Mouse (Mus musculus) lung, embryonic 16.5 days (tissue): ENCODE measurements at regions not wholly inside any gene's neighbourhood (a gene's known extent, or its start where the extent isn't known, plus 50 kb on each side); places are given as distances from the start of the nearest gene placed in this dataset.
A peak's percentile ranks its signal among the peaks of the same experiment; 100 is the strongest.

Experiments used
- ATAC-seq: fragments of 200-750 bp; cut with Nextera tagmentation; 2 replicates; pipeline ENCODE4 v1.8.0; 2017; ENCODE audit warnings: low read depth, mild to moderate bottlenecking, moderate library complexity
- H3K27ac ChIP-seq: fragments of 300-500 bp; sonication (generic); 2 replicates; pipeline ENCODE4 v1.5.1; 2014; ENCODE audit warnings: mild to moderate bottlenecking, control low read depth, low read length
- H3K27me3 ChIP-seq: fragments of 300-500 bp; sonication (generic); 2 replicates; pipeline ENCODE4 v1.6.1; 2014; ENCODE audit warnings: low read depth, low read length, mixed read lengths; ENCODE audit not compliant: control insufficient read depth, insufficient read depth
- H3K36me3 ChIP-seq: fragments of 300-500 bp; sonication (generic); 2 replicates; pipeline ENCODE4 v1.6.1; 2014; ENCODE audit warnings: low read length; ENCODE audit not compliant: control insufficient read depth, insufficient read depth
- H3K4me1 ChIP-seq: fragments of 300-500 bp; sonication (generic); replicated peaks from 2 replicates; pipeline ENCODE4 v1.6.1; 2014; ENCODE audit warnings: low read length, mixed read lengths; ENCODE audit not compliant: control insufficient read depth, insufficient read depth
- H3K4me2 ChIP-seq: fragments of 300-500 bp; sonication (generic); 2 replicates; pipeline ENCODE4 v1.6.1; 2014; ENCODE audit warnings: low read depth, low read length, control low read depth
- H3K4me3 ChIP-seq: fragments of 300-500 bp; sonication (generic); 2 replicates; pipeline ENCODE4 v1.5.1; 2014; ENCODE audit warnings: mild to moderate bottlenecking, low read length, control low read depth
- H3K9ac ChIP-seq: fragments of 300-500 bp; sonication (generic); 2 replicates; pipeline ENCODE4 v1.6.1; 2014; ENCODE audit warnings: low read length, control low read depth
- H3K9me3 ChIP-seq: fragments of 300-500 bp; sonication (generic); 2 replicates; pipeline ENCODE4 v1.6.1; 2016; ENCODE audit warnings: low read length; ENCODE audit not compliant: control insufficient read depth
- WGBS: fragments of 180-500 bp; shearing (Covaris S2); extraction: QIAGEN DNeasy Blood & Tissue Kit; methylation state at CpG from one replicate; pipeline ENCODE4 v1.1.7; 2014; 5-methylcytosine and 5-hydroxymethylcytosine counted together

- H3K27ac ChIP-seq, result no peak overlapping the region
- no peaks in the 10 kb centered on the region for H3K9me3 ChIP-seq
- H3K36me3 ChIP-seq, result no peaks in the 10 kb centered on the region
- peaks cover 6% of the 10 kb centered on the region; the same call in 1 of the 2 replicates for H3K4me1 ChIP-seq
- no peak overlapping the region for H3K4me3 ChIP-seq
- H3K27me3 ChIP-seq, result no peaks in the 10 kb centered on the region
- H3K9ac ChIP-seq, result no peak overlapping the region
- no peak overlapping the region for H3K4me2 ChIP-seq
- 89% methylated on average over 8 of the region's 8 CpGs for WGBS
- no peak for ATAC-seq
Observed at GRCm38 (mm10) chr1:186572651-186573050, 133.1 kb downstream of the Tgfb2 start.

GRCm38 (mm10) chr1:186572092-186572491 is 133.7 kb downstream of the Tgfb2 start:
- no peaks in the 10 kb centered on the region for H3K9me3 ChIP-seq
- H3K36me3 ChIP-seq, result no peaks in the 10 kb centered on the region
- ATAC-seq, result no peak
- no peak overlapping the region for H3K9ac ChIP-seq
- H3K27me3 ChIP-seq, result no peaks in the 10 kb centered on the region
- H3K4me3 ChIP-seq, result no peak overlapping the region
- WGBS, result 67% methylated on average over 4 of the region's 4 CpGs
- H3K4me1 ChIP-seq, result peaks cover 9% of the 10 kb centered on the region
- no peak overlapping the region for H3K27ac ChIP-seq
- H3K4me2 ChIP-seq, result no peak overlapping the region

DNA sequence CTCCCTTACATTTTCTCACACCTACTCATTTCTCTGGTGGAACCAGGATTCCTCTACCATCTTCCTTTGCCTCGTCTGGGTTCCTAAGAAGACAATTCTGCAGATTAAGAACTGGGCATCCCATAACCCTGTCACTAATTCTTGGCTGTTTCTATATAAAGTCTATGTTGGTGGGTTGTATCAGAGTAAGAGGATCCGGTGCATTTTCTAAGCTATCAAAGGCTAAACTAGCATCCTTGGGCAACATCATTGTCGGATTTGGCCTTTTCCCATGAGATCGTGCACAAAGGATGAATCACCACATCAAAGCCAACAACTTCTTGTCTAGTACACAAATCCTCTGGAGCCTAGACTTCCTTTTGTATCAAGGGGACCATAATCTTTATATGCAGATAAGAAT is 137.3 kb downstream of the Tgfb2 start:
- 84% methylated on average over 4 of the region's 4 CpGs for WGBS
- peaks cover 11% of the 10 kb centered on the region for H3K4me1 ChIP-seq
- no peak overlapping the region for H3K27ac ChIP-seq
- no peak overlapping the region for H3K9ac ChIP-seq
- H3K4me2 ChIP-seq, result no peak overlapping the region
- no peaks in the 10 kb centered on the region for H3K36me3 ChIP-seq
- H3K9me3 ChIP-seq, result no peaks in the 10 kb centered on the region
- ATAC-seq, result no peak
- H3K4me3 ChIP-seq, result no peak overlapping the region
- no peaks in the 10 kb centered on the region for H3K27me3 ChIP-seq

DNA sequence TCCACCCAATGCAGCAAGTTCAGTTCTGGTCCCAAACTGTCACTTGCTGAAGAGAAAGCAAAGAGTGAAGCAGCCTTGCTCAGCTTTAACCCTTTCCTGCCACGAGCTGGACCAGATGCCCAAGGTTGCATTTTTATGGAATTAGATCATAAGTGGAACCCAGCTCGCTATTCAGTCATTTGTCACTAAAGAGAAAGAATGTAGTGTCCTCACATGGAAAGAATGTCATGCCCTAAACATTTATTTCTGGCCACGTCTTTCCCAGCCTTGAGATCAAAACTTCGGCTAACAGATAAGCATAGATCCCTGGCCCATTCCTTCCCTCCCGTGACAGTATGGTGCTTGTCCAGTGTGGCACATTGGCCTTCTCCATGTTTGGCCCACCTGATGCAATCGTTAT is 137.7 kb downstream of the Tgfb2 start:
- peaks cover 11% of the 10 kb centered on the region for H3K4me1 ChIP-seq
- H3K4me2 ChIP-seq, result no peak overlapping the region
- no peaks in the 10 kb centered on the region for H3K9me3 ChIP-seq
- H3K4me3 ChIP-seq, result no peak overlapping the region
- no peak overlapping the region for H3K27ac ChIP-seq
- 28% methylated on average over 6 of the region's 6 CpGs for WGBS
- ATAC-seq, result peak; percentile 41; the same call in 1 of the 2 replicates
- no peak overlapping the region for H3K9ac ChIP-seq
- H3K27me3 ChIP-seq, result no peaks in the 10 kb centered on the region
- H3K36me3 ChIP-seq, result no peaks in the 10 kb centered on the region

DNA sequence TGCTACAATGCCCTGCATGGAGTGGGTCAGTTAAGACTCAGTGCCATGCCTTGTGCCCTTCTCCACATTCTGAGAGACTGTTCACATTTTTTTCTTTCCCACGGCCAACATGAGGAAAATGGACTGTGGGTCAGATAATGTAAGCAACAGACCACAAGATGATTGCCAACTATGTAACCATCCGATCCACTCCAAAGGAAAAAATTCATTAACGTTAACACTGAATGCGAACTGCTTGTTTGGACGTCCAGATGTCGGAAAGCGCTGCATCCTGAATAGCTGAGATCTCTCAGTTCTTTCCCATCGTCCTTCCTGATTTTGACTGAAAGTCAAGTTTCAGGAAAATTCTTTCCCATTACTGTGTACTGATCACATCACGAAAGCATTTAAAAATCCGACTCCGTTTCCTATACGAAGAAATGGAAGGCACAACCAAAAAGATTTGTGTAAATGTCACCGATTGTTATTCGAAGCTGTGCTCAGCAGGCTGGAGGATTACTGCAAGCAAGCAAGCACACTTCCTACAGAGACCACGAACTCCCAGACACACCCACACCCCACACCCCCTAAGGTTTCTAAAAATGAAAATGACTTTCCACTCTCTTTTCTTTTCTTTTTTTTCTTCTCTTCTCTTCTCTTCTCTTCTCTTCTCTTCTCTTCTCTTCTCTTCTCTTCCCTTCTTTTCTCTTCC is 138.5 kb downstream of the Tgfb2 start:
- Histone ChIP-seq H3K9ac (peak overlapping the region; percentile 36), H3K36me3 (no peaks in the 10 kb centered on the region), H3K4me3 (peak overlapping the region; percentile 16), H3K27ac (no peak overlapping the region), H3K4me1 (peaks cover 11% of the 10 kb centered on the region), H3K4me2 (peak overlapping the region; percentile 39), H3K27me3 (no peaks in the 10 kb centered on the region), H3K9me3 (no peaks in the 10 kb centered on the region)
- peak; percentile 64 for ATAC-seq
- 16% methylated on average over 15 of the region's 15 CpGs for WGBS

DNA sequence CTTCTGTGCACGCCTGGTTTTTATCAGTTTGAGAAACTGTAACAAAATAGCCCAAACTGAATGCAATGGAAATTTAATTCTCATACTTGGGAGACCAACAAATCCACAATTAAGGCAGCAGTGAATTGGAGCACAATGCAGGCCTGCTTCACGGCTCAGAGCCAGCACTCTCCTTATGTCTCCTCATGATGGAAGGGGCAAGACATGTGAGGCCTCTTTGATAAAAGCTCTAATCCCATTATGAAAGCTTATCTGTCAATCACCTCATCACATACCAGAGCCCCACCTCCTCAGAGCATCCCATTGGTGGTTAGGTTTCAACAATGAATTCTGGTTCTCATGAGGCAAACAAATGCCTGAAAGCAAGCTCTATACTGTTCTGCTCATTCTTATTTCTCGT is 143.8 kb downstream of the Tgfb2 start:
- Histone ChIP-seq H3K9me3 (no peaks in the 10 kb centered on the region), H3K36me3 (no peaks in the 10 kb centered on the region), H3K4me2 (no peak overlapping the region), H3K4me3 (no peak overlapping the region), H3K9ac (no peak overlapping the region), H3K4me1 (peaks cover 2% of the 10 kb centered on the region), H3K27ac (no peak overlapping the region), H3K27me3 (no peaks in the 10 kb centered on the region)
- 69% methylated on average over 3 of the region's 3 CpGs for WGBS
- no peak for ATAC-seq

DNA sequence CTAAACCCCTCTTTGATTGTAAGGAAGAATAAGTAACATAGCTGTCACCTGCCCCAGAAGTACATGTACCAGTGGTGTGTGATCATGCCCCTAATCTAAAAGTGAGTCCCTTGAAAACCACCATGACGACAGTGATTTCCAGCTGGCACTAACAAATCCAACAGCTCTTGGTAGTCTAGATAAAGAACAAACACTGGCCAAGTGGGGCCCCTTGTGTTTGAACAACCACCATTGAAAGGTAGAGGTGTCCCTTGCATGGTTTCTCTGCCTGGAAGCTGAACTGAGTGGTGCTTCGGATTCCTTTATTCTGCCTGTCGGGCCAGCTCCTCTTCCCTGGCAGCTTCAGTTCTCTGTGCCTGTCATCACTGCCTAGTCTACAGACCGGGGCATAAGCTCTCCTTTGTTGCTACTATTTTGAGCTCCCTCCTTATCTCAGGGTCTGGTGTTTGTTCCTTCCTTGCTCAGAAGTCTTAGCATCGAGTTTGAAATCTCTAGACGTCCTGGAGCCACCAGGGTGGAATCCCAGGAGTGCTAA is 150.3 kb downstream of the Tgfb2 start:
- Histone ChIP-seq H3K27me3 (no peaks in the 10 kb centered on the region), H3K4me1 (peaks cover 12% of the 10 kb centered on the region), H3K36me3 (no peaks in the 10 kb centered on the region), H3K27ac (peak overlapping the region; percentile 67), H3K9ac (no peak overlapping the region), H3K4me3 (no peak overlapping the region), H3K4me2 (no peak overlapping the region; the same call in 1 of the 2 replicates), H3K9me3 (no peaks in the 10 kb centered on the region)
- ATAC-seq, result peak; percentile 74; the same call in 1 of the 2 replicates
- WGBS, result 17% methylated on average over 6 of the region's 6 CpGs

DNA sequence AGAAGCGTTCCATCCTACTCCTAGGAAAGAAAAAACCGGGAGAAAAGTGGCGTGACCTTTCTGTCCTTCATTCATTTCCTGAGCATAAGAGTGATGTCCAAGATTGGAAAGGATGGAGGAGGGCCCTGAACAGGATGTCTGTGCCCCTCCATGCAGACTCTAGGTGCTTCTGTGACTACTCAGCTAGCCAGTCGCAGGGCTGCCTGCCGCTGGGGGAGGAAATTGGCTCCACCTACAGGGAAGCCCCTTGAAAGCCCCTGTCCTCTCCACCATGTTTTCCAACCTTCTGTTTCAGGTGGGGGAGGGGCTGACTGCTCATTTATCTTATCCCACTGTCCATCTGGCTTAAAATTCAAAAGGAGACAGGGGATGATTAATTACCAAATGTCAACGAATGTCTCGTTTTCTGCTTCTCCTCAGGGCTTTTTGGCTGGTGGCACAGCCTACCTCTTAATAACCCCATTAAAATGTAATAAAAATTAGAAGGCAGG is 151.2 kb downstream of the Tgfb2 start:
- Histone ChIP-seq H3K27me3 (no peaks in the 10 kb centered on the region), H3K9me3 (no peaks in the 10 kb centered on the region), H3K4me3 (no peak overlapping the region), H3K27ac (no peak overlapping the region), H3K4me1 (peaks cover 12% of the 10 kb centered on the region), H3K4me2 (no peak overlapping the region), H3K36me3 (no peaks in the 10 kb centered on the region), H3K9ac (no peak overlapping the region)
- 58% methylated on average over 7 of the region's 7 CpGs for WGBS
- no peak for ATAC-seq

GRCm38 (mm10) chr1:186552689-186553088 is 153.1 kb downstream of the Tgfb2 start:
- no peak for ATAC-seq
- no peak overlapping the region for H3K9ac ChIP-seq

More at GRCm38 (mm10) chr1:186552689-186553088, 153.1 kb downstream of the Tgfb2 start:
- Histone ChIP-seq H3K36me3 (no peaks in the 10 kb centered on the region), H3K27ac (no peak overlapping the region), H3K4me3 (no peak overlapping the region), H3K4me1 (peaks cover 12% of the 10 kb centered on the region), H3K9me3 (no peaks in the 10 kb centered on the region), H3K27me3 (no peaks in the 10 kb centered on the region), H3K4me2 (no peak overlapping the region)
- WGBS, result 84% methylated on average over 7 of the region's 7 CpGs
